Mouse (Mus musculus): ENCODE data around the gene Agtrap.

Gene Agtrap

DNA sequence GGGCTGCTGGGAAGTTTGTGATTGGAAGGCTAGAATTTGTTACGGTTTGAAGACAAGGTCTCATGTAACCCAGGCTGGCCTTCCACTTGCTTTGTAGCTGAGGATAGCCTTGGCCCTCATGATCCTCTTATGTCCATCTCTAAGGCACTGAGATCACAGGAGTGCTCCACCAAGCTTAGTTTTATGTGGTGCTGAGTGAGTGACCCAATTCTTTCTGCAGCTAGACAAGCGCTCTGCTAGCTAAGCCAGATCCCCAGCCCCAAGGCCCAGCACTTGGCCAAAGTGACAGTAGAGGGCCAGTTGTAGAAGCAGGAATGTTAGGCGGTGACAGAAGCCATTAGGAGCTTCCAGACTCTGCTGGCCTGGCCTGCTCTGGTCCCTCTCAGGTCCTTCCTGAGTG lies 16.3 kb upstream of the Agtrap start:
- no peak for DNase-seq (ENCODE audit: low spot score)

DNA sequence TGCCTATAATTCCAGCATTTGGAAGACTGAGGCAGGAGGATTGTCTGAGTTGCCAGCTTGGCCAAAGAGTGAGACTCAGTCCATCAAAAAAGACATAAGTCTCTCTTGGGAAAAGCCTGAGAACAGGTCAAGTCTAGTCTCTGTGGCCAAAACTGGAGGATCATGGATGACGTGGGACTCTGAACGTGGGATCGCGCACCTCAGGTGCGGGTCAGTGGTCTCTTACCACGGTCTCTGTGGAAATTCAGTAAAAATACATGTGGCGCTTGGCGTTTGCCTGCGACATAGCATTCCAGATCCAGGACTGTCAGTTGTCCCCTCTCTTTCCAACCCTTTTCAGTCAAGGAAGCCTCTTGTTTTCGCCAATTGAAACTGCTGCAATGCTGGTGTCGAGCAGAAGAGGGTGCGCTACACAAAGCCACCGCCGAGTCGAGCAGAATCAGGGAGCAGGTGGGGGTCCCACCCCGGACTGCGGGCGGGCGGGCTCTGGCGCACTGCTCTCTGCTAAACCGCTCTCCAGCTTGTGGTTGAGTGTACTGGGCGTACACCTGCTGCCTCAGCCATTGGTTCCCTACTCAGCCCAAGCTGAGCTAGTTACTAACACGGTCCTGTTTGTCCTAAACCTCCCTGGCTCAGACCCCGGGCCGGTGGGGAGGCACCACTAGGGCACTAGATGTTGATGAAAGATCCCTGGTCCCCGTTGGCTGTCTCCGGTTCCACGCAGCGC lies 14.1 kb upstream of the Agtrap start:
- peak; percentile 82 for DNase-seq (ENCODE audit: low spot score)

DNA sequence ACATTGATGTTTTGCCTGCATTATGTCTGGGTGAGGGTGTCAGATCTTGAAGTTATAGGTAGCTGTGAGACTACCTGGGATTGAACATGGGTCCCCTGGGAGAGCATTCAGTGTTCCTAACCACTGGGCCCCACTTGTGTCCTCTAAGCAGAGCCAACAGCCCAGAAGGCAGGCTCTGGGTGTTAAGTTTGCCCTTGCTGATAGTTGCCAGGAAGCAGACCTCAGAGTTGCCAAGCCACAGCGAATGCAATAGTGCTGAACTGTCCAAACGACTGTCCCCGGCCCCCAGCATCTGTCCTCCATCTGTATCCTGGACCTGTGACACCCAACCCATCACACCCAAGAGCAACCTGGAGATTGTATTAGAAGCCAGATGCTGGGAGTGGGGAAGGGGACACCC lies 10.8 kb upstream of the Agtrap start:
- DNase-seq (ENCODE audit: low spot score) = no peak

DNA sequence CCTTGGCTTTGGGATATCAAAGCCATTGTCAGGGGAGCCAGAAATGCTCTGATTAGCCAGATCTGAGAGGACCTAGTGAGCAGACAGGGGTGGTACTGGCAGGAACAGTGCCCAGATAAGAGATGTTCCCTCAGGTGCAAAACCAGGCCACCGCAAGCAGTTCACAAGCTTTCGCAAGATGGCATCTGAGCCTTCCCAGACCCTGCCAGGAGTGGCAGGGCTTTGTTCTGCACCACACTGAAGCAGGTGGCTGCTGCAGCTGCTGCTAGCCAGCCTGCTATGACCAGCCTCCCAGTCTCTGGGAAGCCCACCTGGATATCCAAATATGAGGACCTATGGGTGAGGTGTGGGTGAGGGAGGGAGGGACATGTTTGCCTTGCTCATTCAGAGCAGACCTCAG lies 10.1 kb upstream of the Agtrap start:
- no peak for DNase-seq (ENCODE audit: low spot score)

DNA sequence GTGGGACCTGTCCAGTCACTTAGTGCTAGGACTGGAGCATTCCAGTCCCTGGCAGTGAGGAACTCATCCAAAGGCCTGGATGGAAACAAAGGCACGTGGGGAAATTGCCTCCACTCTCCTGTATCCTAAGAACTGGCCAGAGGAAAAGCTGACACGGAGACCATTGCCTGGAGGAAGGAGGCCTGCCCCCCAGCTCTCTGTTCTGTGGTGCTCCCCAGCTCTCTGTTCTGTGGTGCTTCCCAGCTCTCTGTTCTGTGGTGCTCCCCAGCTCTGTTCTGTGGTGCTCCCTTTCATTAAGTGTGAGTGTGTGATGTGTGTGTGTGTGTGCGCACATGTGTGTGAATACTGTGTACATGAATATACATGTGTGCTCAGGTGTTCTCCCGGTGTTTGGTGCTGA lies 7.2 kb upstream of the Agtrap start:
- DNase-seq (ENCODE audit: low spot score) = no peak

DNA sequence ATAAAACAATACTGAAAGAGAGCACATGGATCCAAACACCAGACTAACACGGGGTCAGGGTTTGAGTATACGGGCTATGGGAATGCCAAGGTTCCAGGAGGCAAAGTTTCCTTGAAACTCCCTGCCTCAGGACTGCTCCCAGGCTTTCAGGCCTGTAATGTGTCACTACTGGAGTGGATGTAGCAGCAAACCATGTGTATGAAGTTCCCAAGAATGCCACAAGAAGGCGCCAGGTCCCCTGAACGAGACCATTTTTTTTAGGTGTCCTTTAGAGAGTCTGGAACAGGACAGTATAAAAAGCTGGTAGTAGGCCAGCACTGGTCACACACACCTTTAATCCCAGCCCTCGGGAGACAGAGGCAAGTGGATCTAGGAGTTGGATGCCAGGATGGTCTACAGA lies 6.3 kb upstream of the Agtrap start:
- no peak for DNase-seq (ENCODE audit: low spot score)

DNA sequence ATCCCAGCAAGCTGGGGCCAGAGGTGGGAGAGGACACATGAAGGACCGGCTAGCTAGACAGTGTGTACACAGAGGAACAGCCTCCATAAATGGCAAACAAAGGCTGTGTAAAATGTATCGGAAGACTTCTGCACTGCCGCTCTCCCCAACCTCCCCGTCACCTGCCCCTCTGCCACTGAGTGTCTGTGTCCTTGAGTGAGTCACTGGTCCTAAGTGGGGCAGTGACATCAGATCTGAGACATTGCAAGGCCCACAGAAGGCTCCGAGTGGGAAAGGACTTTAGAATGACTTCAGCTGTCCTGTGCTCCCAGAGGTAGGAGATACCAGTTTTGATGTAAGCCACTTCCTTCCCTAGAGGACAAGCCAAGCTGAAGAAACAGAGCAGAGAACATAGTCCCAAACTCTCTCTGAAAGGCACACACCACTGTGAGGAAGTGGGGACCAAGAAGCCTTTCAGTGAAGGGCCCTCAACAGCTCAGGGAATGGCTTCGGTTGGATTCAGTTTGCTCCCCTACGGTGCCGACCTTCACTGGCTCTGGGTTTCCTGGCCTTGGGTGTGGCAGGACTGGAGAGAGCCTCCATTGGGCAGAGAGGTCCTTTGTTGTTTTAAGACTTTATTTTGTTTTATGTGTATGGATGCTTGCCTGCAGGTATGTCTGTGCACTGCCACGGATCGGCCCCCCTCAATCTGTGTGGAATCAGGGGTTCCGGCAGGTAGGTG lies 4.9 kb upstream of the Agtrap start:
- no peak for DNase-seq (ENCODE audit: low spot score)

DNA sequence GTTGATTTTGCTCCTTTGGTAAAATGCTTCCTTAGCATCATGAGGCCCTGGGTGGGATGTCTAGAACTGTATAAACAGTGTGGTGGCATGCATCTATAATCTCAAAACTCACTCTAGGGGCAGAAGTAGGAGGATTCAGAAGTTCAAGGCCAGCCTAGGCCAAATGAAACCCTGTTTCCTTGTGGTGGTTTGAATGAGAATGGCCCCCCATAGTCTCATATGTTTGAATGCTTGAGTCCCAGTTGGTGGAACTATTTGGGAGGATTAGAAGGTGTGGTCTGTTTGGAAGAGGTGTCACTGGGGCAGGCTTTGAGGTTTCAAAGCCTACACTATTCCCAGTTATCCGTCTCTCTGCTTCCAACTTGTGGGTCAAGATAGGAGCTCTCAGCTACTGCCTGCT lies 3.4 kb upstream of the Agtrap start:
- DNase-seq (ENCODE audit: low spot score) = no peak

DNA sequence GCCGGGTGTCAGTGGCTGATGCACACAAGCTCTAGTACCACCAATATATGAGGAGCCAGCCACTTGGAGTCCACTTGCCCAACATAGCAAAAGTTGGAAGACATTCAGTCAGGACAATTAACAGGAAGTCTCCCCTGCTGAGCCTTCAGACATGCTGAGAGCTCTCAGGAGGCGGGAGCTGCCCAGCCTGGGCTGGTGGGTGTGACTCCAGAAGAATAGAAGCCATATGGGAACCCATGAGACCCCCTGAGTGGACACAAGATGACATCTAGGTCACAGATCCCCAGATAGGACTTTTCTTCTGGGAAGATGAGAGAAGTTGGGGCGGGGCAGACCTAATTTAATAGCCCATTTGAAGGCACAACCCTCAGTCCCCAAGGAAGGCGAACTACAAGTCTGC lies 1.3 kb upstream of the Agtrap start:
- no peak for DNase-seq (ENCODE audit: low spot score)

DNA sequence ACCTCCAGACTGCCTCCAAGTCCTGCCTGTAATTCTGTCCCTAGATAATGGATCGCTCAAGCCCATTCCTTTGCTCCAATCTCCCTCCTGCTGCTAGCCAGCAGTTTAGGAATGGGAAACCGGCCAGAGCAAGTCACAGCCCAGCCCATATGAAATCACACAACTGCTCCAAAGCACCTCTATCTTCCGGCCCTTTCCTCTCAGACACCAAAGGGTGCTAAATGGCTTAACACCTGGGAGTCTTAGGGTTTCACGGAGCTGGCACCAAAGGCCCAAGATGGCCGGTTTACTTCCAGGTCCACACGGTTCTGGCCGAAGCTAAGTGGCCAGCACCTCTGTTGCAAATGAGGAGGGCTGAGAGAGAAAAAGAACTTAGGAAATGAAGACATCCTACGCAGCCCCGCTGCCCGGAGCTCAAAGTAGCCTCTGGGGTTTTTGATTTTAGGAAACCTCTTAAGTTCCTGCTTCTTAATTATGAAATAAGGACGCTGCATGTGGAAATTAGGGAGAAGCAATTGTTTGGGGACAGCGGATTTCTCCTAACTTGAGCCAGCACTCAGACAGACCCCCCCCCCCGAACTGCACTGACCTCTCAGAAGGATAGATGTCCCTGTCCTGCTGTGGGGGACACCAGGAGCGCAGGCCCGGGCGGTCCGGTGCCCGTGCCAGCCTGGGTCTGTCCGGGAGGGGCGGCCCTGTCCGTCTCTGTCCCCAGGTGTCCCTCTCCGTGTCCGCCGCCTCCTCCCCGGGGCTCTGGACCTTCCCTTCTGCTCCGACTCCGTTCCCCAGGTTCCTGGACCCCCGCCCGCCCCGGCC lies 532 bp downstream of the Agtrap start:
- peak; percentile 43 for DNase-seq (ENCODE audit: low spot score)

DNA sequence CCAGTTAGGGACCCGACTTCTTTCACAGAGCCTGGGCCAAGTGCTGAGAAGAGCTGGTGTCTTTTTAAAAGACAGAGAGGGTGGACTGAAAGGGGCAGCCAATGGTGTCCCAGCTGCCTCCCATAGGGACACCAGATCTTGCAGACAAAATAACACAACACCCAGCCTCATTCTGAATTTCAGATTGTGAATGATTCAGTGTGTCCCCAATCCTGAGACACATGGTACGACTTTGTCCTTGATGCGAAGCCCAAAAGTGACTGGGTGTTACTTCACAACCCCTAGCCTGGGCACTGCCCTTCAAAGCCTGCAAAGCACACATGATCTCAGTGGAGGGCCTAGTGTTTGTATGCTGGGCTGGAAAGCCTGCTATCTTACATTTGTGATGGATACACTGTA lies 1.9 kb downstream of the Agtrap start:
- no peak for DNase-seq (ENCODE audit: low spot score)

DNA sequence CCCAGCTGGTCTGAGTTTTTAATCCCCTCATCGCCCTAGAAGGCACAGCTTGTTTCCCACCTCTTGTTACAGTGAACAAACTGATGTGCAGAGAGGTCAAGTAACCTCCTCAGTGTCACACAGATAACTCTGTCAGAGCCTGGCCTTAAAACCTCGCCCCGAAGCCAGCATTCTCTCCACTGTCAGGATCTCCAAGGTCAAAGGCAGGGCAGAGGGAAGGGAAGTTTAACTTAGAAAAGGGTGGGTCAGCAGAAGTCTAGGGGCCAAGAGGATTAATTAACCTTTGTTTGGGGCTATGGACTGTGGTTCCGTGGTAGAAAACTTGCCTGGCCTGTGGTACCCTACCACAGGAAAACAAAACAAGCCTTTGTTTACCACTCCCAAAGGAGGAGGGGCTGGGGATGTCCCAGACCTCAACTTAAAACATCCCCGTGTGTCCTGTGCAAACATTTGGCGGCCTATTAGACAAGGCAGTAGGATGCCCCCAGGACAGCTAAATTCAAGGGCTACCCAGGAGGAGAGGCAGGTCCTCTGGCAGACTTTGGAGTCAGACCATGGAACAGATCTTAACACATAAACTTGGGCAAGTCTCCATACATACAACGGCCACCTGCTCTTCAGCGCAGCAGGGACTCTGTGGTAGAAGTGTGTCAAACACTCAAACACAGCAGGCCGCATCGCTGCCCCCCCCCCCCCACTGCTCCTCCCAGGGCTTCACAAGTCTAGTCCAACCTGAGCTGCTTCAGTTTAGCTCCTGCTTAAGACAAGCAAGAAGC lies 2.5 kb downstream of the Agtrap start:
- peak; percentile 47 for DNase-seq (ENCODE audit: low spot score)

DNA sequence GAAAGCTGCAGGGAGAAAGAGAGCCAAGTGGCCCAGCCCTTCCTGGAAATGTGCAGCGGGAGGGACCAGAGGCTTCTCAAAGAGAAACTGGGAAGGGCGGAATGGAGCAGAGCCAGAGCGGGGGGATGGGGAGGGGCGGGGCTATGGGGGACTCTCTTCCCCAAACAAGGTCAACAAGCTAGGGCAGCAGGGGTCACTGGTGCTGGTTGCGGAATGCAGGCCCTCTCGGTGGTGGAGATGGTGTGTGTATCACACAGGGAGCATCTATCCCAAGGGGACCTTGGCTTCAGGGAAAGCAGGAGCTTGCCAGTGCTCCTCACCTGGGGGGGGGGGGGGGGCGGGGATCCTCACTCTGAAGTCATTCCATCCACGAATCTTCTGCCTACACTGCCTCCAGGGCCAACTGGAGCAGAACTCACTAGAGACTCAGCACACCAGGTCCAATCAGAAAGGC lies 3.5 kb downstream of the Agtrap start:
- peak; percentile 86 for DNase-seq (ENCODE audit: low spot score)

DNA sequence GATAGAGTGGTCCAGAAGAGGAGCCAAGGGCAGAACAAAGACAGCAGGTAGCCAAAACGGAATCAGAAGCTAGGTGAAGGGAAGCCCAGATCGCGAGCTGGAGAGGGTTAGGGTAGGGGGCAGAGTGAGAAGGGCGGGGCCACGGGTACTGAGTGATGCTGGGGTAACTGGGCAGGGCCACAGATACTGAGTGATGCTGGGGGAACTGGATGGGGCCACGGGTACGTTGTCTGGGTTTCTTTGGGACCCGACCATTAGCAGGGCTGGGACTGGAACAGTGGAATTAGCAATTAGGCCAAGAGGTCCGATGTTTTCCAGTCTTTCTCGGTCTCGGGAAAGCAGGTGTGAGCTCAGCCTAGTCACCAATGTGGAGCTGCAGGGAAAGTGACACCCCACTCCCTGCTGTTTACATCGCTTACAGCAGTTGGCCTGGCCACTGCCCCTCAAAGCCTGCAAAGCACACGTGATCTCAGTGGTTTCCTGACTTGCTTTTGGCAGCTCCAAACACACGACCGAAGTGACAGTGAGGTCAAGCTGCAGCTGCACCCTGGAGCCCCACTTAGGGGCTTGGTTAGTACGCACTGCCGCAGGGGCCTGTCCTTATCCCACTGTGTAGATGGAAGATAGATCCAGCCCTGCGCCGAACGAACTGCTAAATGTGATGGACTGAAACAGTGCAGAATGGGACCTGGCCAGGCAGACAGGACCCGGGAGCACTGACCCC lies 4.5 kb downstream of the Agtrap start:
- peak; percentile 42 for DNase-seq (ENCODE audit: low spot score)

DNA sequence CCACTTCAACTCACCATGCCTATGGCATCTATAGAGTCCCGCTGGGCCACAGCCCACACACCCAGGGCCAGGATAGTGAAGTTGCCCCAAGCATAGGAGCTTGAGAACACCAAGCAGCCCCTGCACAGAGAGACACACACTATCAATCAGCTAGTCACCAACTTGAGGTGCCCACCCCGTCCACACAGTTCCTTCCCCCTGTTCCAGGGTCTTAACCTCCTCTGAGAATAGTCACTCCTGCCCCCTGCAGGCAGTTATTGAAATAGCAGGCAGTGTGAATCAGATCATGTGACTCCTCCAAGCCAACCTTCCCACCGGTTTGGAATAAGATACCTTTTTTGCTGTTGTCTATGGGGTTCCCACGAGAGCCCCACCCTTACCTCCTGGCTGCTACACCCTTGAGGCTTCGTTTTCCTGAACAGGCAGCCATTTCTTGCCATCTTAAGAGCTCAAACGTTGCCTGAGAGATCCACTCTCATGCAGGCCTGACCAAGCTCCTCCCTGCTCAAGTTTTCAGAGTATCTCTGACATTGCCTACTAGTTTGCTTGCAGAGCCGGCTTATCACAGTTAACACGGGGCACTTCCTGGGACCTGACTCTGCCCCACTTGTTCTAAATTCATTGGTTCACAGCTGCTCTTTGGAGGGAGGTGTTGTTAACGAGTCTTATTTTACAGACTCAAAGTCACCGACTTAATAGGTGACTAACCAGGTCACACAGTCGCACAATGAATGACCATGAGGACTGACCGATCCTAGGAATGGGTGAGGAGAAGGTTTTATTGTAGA lies 5.4 kb downstream of the Agtrap start:
- DNase-seq (ENCODE audit: low spot score) = peak; percentile 84

DNA sequence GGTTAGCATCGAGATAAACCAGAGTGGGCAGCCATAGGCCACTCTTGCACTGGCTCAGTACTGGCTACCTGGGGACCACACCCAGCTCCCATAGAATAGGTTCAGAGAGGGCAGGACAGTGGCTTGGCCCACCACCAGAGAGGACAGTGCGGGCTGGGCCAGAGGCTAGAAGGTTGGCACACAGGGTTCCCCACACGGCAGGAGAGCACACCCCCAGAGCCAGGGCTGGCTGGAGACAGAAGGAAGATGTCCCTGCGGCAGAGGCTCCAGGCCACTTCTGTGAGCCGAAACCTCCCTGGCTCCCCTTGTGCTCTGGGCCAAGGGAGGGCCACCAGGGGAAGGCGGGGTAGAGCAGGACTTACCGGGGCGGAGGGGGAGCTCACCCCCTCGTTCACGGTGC lies 6.6 kb downstream of the Agtrap start:
- no peak for DNase-seq (ENCODE audit: low spot score)

DNA sequence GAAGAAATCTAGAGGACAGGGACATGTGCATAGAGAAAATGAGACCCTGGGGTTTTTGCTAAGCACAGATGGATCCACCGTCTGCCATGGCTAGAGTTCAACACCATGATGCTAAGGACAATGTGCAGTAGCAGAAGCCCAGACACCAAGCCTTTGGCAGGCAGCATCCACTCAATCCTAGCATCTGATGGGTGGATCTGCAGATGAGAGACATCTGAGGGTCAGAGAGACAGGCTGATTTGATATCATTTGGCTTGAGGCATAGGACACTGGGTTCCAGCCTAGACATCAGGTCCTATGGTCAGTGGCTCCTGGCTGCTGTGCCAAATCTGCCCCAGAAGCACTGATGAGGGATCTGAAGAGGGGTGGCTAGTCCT lies 7.2 kb downstream of the Agtrap start:
- DNase-seq (ENCODE audit: low spot score) = no peak

DNA sequence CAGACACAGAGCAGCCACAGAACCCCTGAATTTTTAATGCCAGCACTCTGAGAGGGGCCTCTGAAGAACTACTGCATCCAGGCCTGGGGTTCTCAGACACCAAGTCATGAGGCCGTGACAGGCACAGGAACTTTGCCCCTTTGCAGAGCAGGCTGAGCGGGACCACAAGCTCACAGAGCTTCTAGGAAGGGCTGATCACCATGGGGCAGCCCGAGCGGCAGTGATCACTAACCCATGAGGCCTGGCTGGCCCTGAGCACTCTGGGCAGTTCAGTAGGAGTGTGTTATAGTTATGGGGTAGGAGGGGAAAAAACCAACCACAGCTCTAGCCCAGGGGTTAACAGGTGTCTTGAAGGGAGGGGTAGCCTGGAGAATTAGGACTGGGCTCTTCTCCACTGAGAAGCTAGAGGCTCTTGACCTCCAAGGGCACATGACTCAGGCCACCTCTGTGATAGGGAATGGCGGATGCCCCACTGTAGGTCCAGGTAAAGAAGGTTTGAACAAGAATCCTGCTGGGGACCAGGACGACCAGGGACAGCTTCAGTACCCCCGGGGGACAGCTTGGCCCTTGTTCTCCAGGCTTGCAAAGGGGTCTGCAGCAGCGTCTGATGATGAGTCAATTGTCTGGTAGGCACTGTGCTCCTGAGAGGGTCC lies 7.8 kb downstream of the Agtrap start:
- no peak for DNase-seq (ENCODE audit: low spot score)

DNA sequence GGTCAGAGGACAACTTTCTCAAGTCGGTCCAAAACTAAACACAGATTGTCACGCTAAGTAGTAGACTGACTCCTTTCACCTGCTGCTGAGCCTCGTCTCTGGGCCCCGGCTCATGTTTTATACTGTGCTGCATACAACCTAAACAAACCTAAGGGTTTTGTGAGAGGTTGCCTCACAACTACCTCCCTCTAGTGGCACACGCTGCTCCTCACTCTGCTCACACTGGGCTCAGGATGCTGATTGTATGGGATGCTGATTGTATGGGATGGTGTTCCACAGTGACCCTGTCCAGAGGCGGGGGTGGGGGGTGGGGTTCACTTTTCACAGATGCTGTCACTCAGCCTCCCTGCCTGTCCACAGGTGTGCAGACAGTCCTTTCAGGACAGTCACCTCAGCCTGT lies 8.6 kb downstream of the Agtrap start:
- DNase-seq (ENCODE audit: low spot score) = no peak

DNA sequence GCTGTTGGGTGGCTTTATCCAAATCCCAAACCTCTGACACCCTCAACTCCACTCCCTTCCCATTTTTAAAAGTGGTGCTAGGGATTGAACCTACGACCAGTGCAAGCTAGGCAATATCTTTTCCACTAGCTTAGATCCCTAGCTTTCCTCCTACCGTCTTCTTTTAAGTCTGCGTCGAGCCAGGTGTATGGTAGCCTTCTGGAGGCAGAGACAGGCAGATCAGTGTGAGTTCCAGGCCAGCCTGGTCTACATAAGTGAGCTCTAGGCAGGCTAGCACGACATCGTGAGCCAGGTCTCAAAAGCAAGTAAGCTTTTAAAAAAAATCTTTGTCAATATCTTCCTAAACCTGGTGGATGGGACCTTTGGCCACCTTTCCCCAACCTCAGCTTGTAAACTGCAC lies 11.9 kb downstream of the Agtrap start:
- DNase-seq (ENCODE audit: low spot score) = no peak

Measured in embryo, embryonic 10 days (tissue).